8 mouse cellular contexts compared by ENCODE assay signal in the genomic region with DNA sequence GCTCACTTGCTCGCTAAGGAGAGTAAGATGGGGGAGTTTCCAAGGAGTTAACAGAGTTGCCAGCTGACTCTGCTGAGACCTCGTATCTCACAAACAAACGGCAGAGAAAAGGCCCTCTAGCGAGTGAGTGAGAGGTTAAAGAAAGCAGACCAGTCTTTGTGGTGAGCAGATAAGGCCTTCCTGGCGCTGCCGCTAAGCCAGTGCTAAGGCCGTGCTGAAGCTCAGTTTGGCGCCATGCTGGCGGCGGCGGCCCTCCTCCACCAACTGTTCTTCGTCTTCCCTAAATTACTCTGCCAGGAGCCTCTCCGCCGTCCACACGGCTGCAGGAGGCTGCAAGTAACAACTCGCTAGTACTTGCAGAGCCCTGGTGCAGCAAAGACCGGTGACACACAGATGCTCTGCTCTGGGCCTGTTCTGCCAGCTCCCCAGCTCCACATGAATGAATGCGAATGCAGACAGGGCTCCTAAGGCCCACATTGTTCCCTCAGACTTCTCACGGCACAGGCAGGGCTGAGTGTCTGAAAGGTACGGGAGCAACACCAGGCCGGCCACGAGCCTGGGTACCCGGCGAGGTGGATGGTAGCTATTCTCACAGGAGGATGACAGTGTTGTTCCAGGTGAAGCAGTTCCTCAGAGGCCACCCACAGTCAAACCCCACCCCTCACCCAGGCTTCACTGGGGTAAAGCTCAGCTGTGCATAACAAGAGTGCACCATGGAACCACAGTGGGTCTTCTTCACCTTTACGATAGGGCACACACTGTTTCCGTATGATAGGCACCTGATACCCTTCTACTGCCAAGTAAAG. TPM values are rescaled to one million over a fixed set of nuclear protein-coding genes. Genes with fewer than 3 reads are reported as not detected.
A peak's percentile ranks its signal among the peaks of the same experiment; 100 is the strongest.
DNase-seq lines count a peak whose midpoint lies in the region; ATAC-seq lines count a peak whose summit lies in the region.

No protein-coding gene starts in this region.

- 17% methylated on average over 26 of the region's 26 CpGs for WGBS in forebrain, embryonic 10.5 days
- 17% methylated on average over 26 of the region's 26 CpGs for WGBS in forebrain, embryonic 15.5 days
- WGBS in limb, embryonic 15.5 days: 19% methylated on average over 26 of the region's 26 CpGs
- WGBS in stomach, embryonic 14.5 days: 20% methylated on average over 26 of the region's 26 CpGs

- H3K9me3 ChIP-seq in forebrain, embryonic 10.5 days: no peaks in the 10 kb centered on the region
- no peaks in the 10 kb centered on the region for H3K9me3 ChIP-seq in forebrain, embryonic 15.5 days
- H3K9me3 ChIP-seq in limb, embryonic 15.5 days: no peaks in the 10 kb centered on the region
- no peaks in the 10 kb centered on the region for H3K9me3 ChIP-seq in stomach, embryonic 14.5 days (ENCODE audit: control insufficient read depth, low read depth, low read length)

- H3K9ac ChIP-seq in forebrain, embryonic 15.5 days (replicated peaks): no peak overlapping the region
- H3K9ac ChIP-seq in limb, embryonic 15.5 days: no peak overlapping the region
- H3K9ac ChIP-seq in stomach, embryonic 14.5 days (replicated peaks; ENCODE audit: low read depth, low read length): peak overlapping the region; percentile 7; the same call in 1 of the 2 replicates

- DNase-seq in forebrain, embryonic 10.5 days (ENCODE audit: extremely low spot score, low spot score): peak; percentile 42
- DNase-seq in brain, adult 2 months (ENCODE audit: low read depth, low spot score): peak; percentile 39
- DNase-seq in heart, adult 9 months (ENCODE audit: low spot score in 2 of 2): peak; percentile 19 to 33
- DNase-seq in right cerebral cortex, postnatal 36 days (ENCODE audit: low spot score in 2 of 2): no peak

- ATAC-seq in forebrain, embryonic 15.5 days (replicated peaks): no peak; the same call in 1 of the 2 replicates
- ATAC-seq in limb, embryonic 15.5 days (ENCODE audit: insufficient number of reproducible peaks, low FRiP score, low TSS enrichment, low read depth): peak; percentile 52
- peak; percentile 88 for ATAC-seq in stomach, embryonic 14.5 days (ENCODE audit: insufficient number of reproducible peaks, insufficient read depth, low FRiP score, low read depth)
- ATAC-seq in CD4-positive, CD25-positive, alpha-beta regulatory T cell, adult 4 months: no peak

- H3K4me2 ChIP-seq in forebrain, embryonic 15.5 days (replicated peaks): no peak overlapping the region
- H3K4me2 ChIP-seq in limb, embryonic 15.5 days: peak overlapping the region; percentile 30; the same call in 1 of the 2 replicates
- peak overlapping the region; percentile 13; the same call in 1 of the 2 replicates for H3K4me2 ChIP-seq in stomach, embryonic 14.5 days (replicated peaks; ENCODE audit: low read depth, low read length)

- no peaks in the 10 kb centered on the region for H3K27me3 ChIP-seq in forebrain, embryonic 10.5 days (ENCODE audit: poor library complexity, severe bottlenecking)
- no peaks in the 10 kb centered on the region for H3K27me3 ChIP-seq in forebrain, embryonic 15.5 days
- no peaks in the 10 kb centered on the region for H3K27me3 ChIP-seq in limb, embryonic 15.5 days
- H3K27me3 ChIP-seq in stomach, embryonic 14.5 days (ENCODE audit: control insufficient read depth, insufficient read depth, low read length): no peaks in the 10 kb centered on the region

- H3K36me3 ChIP-seq in forebrain, embryonic 10.5 days (replicated peaks): peaks cover 51% of the 10 kb centered on the region
- peaks cover 67% of the 10 kb centered on the region for H3K36me3 ChIP-seq in forebrain, embryonic 15.5 days
- H3K36me3 ChIP-seq in limb, embryonic 15.5 days: peaks cover 67% of the 10 kb centered on the region
- H3K36me3 ChIP-seq in stomach, embryonic 14.5 days (ENCODE audit: control insufficient read depth, insufficient read depth, low read length): peaks cover 40% of the 10 kb centered on the region

- peak overlapping the region; percentile 29 for H3K4me3 ChIP-seq in forebrain, embryonic 10.5 days
- no peak overlapping the region for H3K4me3 ChIP-seq in forebrain, embryonic 15.5 days
- no peak overlapping the region for H3K4me3 ChIP-seq in limb, embryonic 15.5 days
- no peak overlapping the region for H3K4me3 ChIP-seq in stomach, embryonic 14.5 days (ENCODE audit: low read depth, low read length)

- peaks cover 11% of the 10 kb centered on the region for H3K4me1 ChIP-seq in forebrain, embryonic 10.5 days
- peaks cover 5% of the 10 kb centered on the region; the same call in 1 of the 2 replicates for H3K4me1 ChIP-seq in forebrain, embryonic 15.5 days
- H3K4me1 ChIP-seq in limb, embryonic 15.5 days: peaks cover 11% of the 10 kb centered on the region
- H3K4me1 ChIP-seq in stomach, embryonic 14.5 days (ENCODE audit: control insufficient read depth, insufficient read depth, low read length): peaks cover 16% of the 10 kb centered on the region; the same call in 1 of the 2 replicates

- H3K27ac ChIP-seq in forebrain, embryonic 10.5 days: peak overlapping the region; percentile 84
- H3K27ac ChIP-seq in forebrain, embryonic 15.5 days (replicated peaks): no peak overlapping the region
- peak overlapping the region; percentile 83 for H3K27ac ChIP-seq in limb, embryonic 15.5 days
- peak overlapping the region; percentile 90 for H3K27ac ChIP-seq in stomach, embryonic 14.5 days (ENCODE audit: low read length)

RNA-seq across cellular contexts. Expression of gene Ugdh, which starts 19.9 kb away (rescaled TPM):
- polyA plus RNA-seq in forebrain, embryonic 10.5 days (2016; fragmentation: Nextera tagmentation; extraction: Ambion mirVana): 62.9 and 64.5 TPM in 2 replicates
- polyA plus RNA-seq in forebrain, embryonic 15.5 days (2015; fragmentation: Nextera tagmentation; extraction: Ambion mirVana): 60.4 and 60.7 TPM in 2 replicates
- polyA plus RNA-seq in limb, embryonic 15.5 days (2015; fragmentation: Nextera tagmentation; extraction: Ambion mirVana): 125 and 126 TPM in 2 replicates
- polyA plus RNA-seq in stomach, embryonic 14.5 days (2014; fragmentation: Nextera tagmentation; extraction: Ambion mirVana): 120 and 134 TPM in 2 replicates
- polyA plus RNA-seq in CD4-positive, CD25-positive, alpha-beta regulatory T cell, adult 4 months (2017; shearing (Covaris generic)): 10 to 100 TPM; 11.3 to 12.2 TPM

RNA-seq across cellular contexts. Expression of gene Lias, which starts 24.6 kb away (rescaled TPM):
- polyA plus RNA-seq in forebrain, embryonic 10.5 days (2016; fragmentation: Nextera tagmentation; extraction: Ambion mirVana): 68.9 and 72.5 TPM in 2 replicates
- 62.5 and 69.0 TPM in 2 replicates for polyA plus RNA-seq in forebrain, embryonic 15.5 days (2015; fragmentation: Nextera tagmentation; extraction: Ambion mirVana)
- polyA plus RNA-seq in limb, embryonic 15.5 days (2015; fragmentation: Nextera tagmentation; extraction: Ambion mirVana): 58.9 and 63.0 TPM in 2 replicates
- 60.0 and 60.3 TPM in 2 replicates for polyA plus RNA-seq in stomach, embryonic 14.5 days (2014; fragmentation: Nextera tagmentation; extraction: Ambion mirVana)
- 10 to 100 TPM; 31.6 to 44.7 TPM for polyA plus RNA-seq in CD4-positive, CD25-positive, alpha-beta regulatory T cell, adult 4 months (2017; shearing (Covaris generic))

RNA-seq across cellular contexts. Expression of gene Rpl9, which starts 24.6 kb away (rescaled TPM):
- polyA plus RNA-seq in forebrain, embryonic 10.5 days (2016; fragmentation: Nextera tagmentation; extraction: Ambion mirVana): 993 and 1,007 TPM in 2 replicates
- polyA plus RNA-seq in forebrain, embryonic 15.5 days (2015; fragmentation: Nextera tagmentation; extraction: Ambion mirVana): 635 and 693 TPM in 2 replicates
- polyA plus RNA-seq in limb, embryonic 15.5 days (2015; fragmentation: Nextera tagmentation; extraction: Ambion mirVana): 984 and 1,081 TPM in 2 replicates
- polyA plus RNA-seq in stomach, embryonic 14.5 days (2014; fragmentation: Nextera tagmentation; extraction: Ambion mirVana): 1,227 and 1,298 TPM in 2 replicates
- 1,000 to 10,000 TPM; 2,375 to 2,759 TPM for polyA plus RNA-seq in CD4-positive, CD25-positive, alpha-beta regulatory T cell, adult 4 months (2017; shearing (Covaris generic))

Comparison
In these comparisons a context has a peak if more than half of its experiments do, and no peak if none do; other contexts are left out.
1. DNase-seq: peak in forebrain, embryonic 10.5 days (single experiment), brain, adult 2 months (single experiment) and heart, adult 9 months (2 of 2); none in right cerebral cortex, postnatal 36 days (0 of 2).
2. ATAC-seq: peak in limb, embryonic 15.5 days (single experiment) and stomach, embryonic 14.5 days (single experiment); none in forebrain, embryonic 15.5 days (single experiment) and CD4-positive, CD25-positive, alpha-beta regulatory T cell, adult 4 months (single experiment).